In genomic region chr6:28980219-28980618, GRCm38 (mm10) we compare ENCODE assay signal across 9 mouse cellular contexts.
DNase-seq lines count a peak whose midpoint lies in the region; ATAC-seq and TF ChIP-seq lines count a peak whose summit lies in the region.
"Had no signal": no experiment of that assay in that cellular context is flagged by ENCODE, and none has a peak within 500 bp of the region (broad histone marks: within the 10 kb centered on the region; RNA-seq: fewer than 3 reads in every experiment).

No protein-coding gene starts in this region.

- TF ChIP-seq CTCF in left cerebral cortex, adult 2 months (IDR thresholded peaks at IDR 0.05), result no peak
- no peak for TF ChIP-seq CTCF in midbrain, postnatal 0 days (IDR thresholded peaks at IDR 0.05)

- no peak overlapping the region for H3K9ac ChIP-seq in intestine, embryonic 14.5 days (ENCODE audit: low read length)
- peak overlapping the region; percentile 74 for H3K9ac ChIP-seq in midbrain, postnatal 0 days (replicated peaks; ENCODE audit: low read length, poor library complexity, severe bottlenecking)

- no peak for DNase-seq in left cerebral cortex, adult 2 months (ENCODE audit: extremely low spot score in 1 of 2, low spot score in 2 of 2)
- DNase-seq in left cerebral cortex, postnatal 36 days (ENCODE audit: low spot score in 2 of 2), result no peak
- peak; percentile 66 to 74 for DNase-seq in cerebellum, postnatal 14 days
- no peak for DNase-seq in intestine, embryonic 14.5 days (ENCODE audit: low spot score)
- DNase-seq in midbrain, postnatal 0 days (ENCODE audit: low spot score), result peak; percentile 60
- DNase-seq in gastrocnemius, postnatal 25 days, result no peak
- no peak for DNase-seq in right cerebral cortex, adult 18-20 months
- DNase-seq in frontal cortex, postnatal 14 days (ENCODE audit: low spot score in 2 of 2), result no peak

- intact Hi-C loops in left cerebral cortex, adult 2 months (cut with DNase I), result loop anchor here (5.0 kb wide), 1 partner anchor 42 kb away; no protein-coding TSS in a partner anchor
- intact Hi-C loops in left cerebral cortex, postnatal 36 days (cut with DNase I), result loop anchor here (5.0 kb wide), 1 partner anchor 42 kb away; no protein-coding TSS in a partner anchor

- H3K4me1 ChIP-seq in intestine, embryonic 14.5 days (replicated peaks; ENCODE audit: control insufficient read depth, insufficient read depth, low read length), result peaks cover 7% of the 10 kb centered on the region; the same call in 1 of the 2 replicates
- peaks cover 9% of the 10 kb centered on the region; the same call in 1 of the 2 replicates for H3K4me1 ChIP-seq in midbrain, postnatal 0 days (ENCODE audit: insufficient read depth, low read length)

- WGBS in intestine, embryonic 14.5 days, result 6% methylated on average over 14 of the region's 14 CpGs
- 4% methylated on average over 12 of the region's 14 CpGs for WGBS in midbrain, postnatal 0 days

- no peaks in the 10 kb centered on the region for H3K36me3 ChIP-seq in intestine, embryonic 14.5 days (ENCODE audit: control insufficient read depth, insufficient read depth, low read length)
- H3K36me3 ChIP-seq in midbrain, postnatal 0 days (ENCODE audit: insufficient read depth, low read length), result no peaks in the 10 kb centered on the region

- H3K27ac ChIP-seq in left cerebral cortex, adult 2 months, result peak overlapping the region; percentile 95
- H3K27ac ChIP-seq in intestine, embryonic 14.5 days (ENCODE audit: low read depth), result no peak overlapping the region
- H3K27ac ChIP-seq in midbrain, postnatal 0 days (ENCODE audit: low read depth, low read length), result 0 out of 2 replicates have a peak overlapping the region, but pooled peaks have one; percentile 26
- H3K27ac ChIP-seq: macrophage had no signal

- H3K9me3 ChIP-seq in intestine, embryonic 14.5 days (ENCODE audit: control insufficient read depth, low read length), result no peaks in the 10 kb centered on the region
- no peaks in the 10 kb centered on the region for H3K9me3 ChIP-seq in midbrain, postnatal 0 days (ENCODE audit: low read length)

- H3K4me3 ChIP-seq in left cerebral cortex, adult 2 months, result peak overlapping the region; percentile 70
- H3K4me3 ChIP-seq in intestine, embryonic 14.5 days (ENCODE audit: low read depth, low read length), result peak overlapping the region; percentile 45
- peak overlapping the region; percentile 54 for H3K4me3 ChIP-seq in midbrain, postnatal 0 days (ENCODE audit: low read depth, low read length)

- no peak; the same call in 1 of the 2 replicates for ATAC-seq in intestine, embryonic 14.5 days (replicated peaks; ENCODE audit: low FRiP score, low TSS enrichment, low read depth)
- no peak for ATAC-seq in midbrain, postnatal 0 days (ENCODE audit: low FRiP score)

- peaks cover 37% of the 10 kb centered on the region for H3K27me3 ChIP-seq in intestine, embryonic 14.5 days (replicated peaks; ENCODE audit: control insufficient read depth, insufficient read depth, low read length)
- H3K27me3 ChIP-seq in midbrain, postnatal 0 days (ENCODE audit: insufficient read depth, low read length), result no peaks in the 10 kb centered on the region; the same call in 1 of the 2 replicates

- peak overlapping the region; percentile 97 for H3K4me2 ChIP-seq in intestine, embryonic 14.5 days (ENCODE audit: low read length)
- H3K4me2 ChIP-seq in midbrain, postnatal 0 days (ENCODE audit: low read depth, low read length, poor library complexity, severe bottlenecking), result peak overlapping the region; percentile 95

Comparison
In these comparisons a context has a peak if more than half of its experiments do, and no peak if none do; other contexts are left out.
1. DNase-seq: peak in cerebellum, postnatal 14 days (2 of 2) and midbrain, postnatal 0 days (single experiment); none in left cerebral cortex, adult 2 months (0 of 2), left cerebral cortex, postnatal 36 days (0 of 2), intestine, embryonic 14.5 days (single experiment), gastrocnemius, postnatal 25 days (single experiment), right cerebral cortex, adult 18-20 months (single experiment) and frontal cortex, postnatal 14 days (0 of 2).
2. Peak in every context shown above with its lines, with median percentiles within 50 percentile points of each other: H3K4me3 ChIP-seq.